Mouse (Mus musculus) CH12F3 (cell line): ENCODE measurements around the gene Esrra.
"Not testable (repeated sequence)": the region's sequence is repeated elsewhere in the genome, so short reads cannot be mapped to it uniquely, and the experiment has no call there.

Source experiments
- in situ Hi-C: fragments of 300-500 bp; cut with MboI; formaldehyde crosslinking; loops from 2 replicates; pipeline ENCODE4 v1.14.3; 2020; ENCODE audit warnings: low sequenced_read_pairs

Esrra gene

GRCm38 (mm10) chr19:6922901-6923735 is 1.5 kb upstream of the Esrra start:
- in situ Hi-C loops, result no loop called here

GRCm38 (mm10) chr19:6920741-6921636 is 624 bp downstream of the Esrra start:
- in situ Hi-C loops, result no loop called here

GRCm38 (mm10) chr19:6919876-6920740 is 1.5 kb downstream of the Esrra start:
- in situ Hi-C loops, result no loop called here

GRCm38 (mm10) chr19:6919431-6919830 is 2.2 kb downstream of the Esrra start:
- in situ Hi-C loops, result no loop called here

- in situ Hi-C loops, result no loop called here
Measured at GRCm38 (mm10) chr19:6918321-6918720, 3.3 kb downstream of the Esrra start.

- in situ Hi-C loops, result no loop called here
Measured at GRCm38 (mm10) chr19:6916496-6916895, 5.1 kb downstream of the Esrra start.

- in situ Hi-C loops, result no loop called here
Measured at GRCm38 (mm10) chr19:6915276-6915675, 6.3 kb downstream of the Esrra start.

- in situ Hi-C loops, result no loop called here
Measured at GRCm38 (mm10) chr19:6914540-6914939, 7.1 kb downstream of the Esrra start.

- in situ Hi-C loops, result no loop called here
Measured at GRCm38 (mm10) chr19:6913991-6914390, 7.6 kb downstream of the Esrra start.

- in situ Hi-C loops, result no loop called here
Measured at GRCm38 (mm10) chr19:6913036-6913435, 8.6 kb downstream of the Esrra start.

GRCm38 (mm10) chr19:6912205-6912970 is 9.2 kb downstream of the Esrra start:
- in situ Hi-C loops, result no loop called here

GRCm38 (mm10) chr19:6911101-6912074 is 10.2 kb downstream of the Esrra start:
- in situ Hi-C loops, result no loop called here

- in situ Hi-C loops, result not testable (repeated sequence)
Measured at GRCm38 (mm10) chr19:6910306-6910705, 11.3 kb downstream of the Esrra start.

- in situ Hi-C loops, result no loop called here
Measured at GRCm38 (mm10) chr19:6909507-6910289, 11.9 kb downstream of the Esrra start, which contains the start of the genes Trmt112 and Prdx5. TSS of gene Trmt112 (plus strand) at chr19:6909698. TSS of gene Prdx5 (minus strand) at chr19:6910106.

GRCm38 (mm10) chr19:6909021-6909420 is 12.6 kb downstream of the Esrra start:
- in situ Hi-C loops, result no loop called here

GRCm38 (mm10) chr19:6907811-6908540 is 13.6 kb downstream of the Esrra start:
- in situ Hi-C loops, result no loop called here

GRCm38 (mm10) chr19:6907094-6907493 is 14.5 kb downstream of the Esrra start:
- in situ Hi-C loops, result no loop called here
